Mouse (Mus musculus): Measurements from ENCODE around the gene Dop1b.

- TF ChIP-seq MAFK (IDR thresholded peaks at IDR 0.05; ENCODE audit: insufficient read depth, low read depth, low read length) (no peak), HCFC1 (IDR thresholded peaks at IDR 0.05; ENCODE audit: borderline replicate concordance, insufficient read depth, low read length) (no peak)
These were observed 33.2 kb downstream of the Dop1b start for GRCm38 (mm10) chr16:93744804-93745340.

All from ES-E14 (cell line).